Mouse (Mus musculus): ENCODE results near the gene Nol10. TPM values are rescaled to one million over a fixed set of nuclear protein-coding genes. Genes with fewer than 3 reads are reported as not detected.

The Nol10 gene
- total RNA-seq (2021): 10 to 100 TPM; 20.3 to 21.4 TPM

DNA sequence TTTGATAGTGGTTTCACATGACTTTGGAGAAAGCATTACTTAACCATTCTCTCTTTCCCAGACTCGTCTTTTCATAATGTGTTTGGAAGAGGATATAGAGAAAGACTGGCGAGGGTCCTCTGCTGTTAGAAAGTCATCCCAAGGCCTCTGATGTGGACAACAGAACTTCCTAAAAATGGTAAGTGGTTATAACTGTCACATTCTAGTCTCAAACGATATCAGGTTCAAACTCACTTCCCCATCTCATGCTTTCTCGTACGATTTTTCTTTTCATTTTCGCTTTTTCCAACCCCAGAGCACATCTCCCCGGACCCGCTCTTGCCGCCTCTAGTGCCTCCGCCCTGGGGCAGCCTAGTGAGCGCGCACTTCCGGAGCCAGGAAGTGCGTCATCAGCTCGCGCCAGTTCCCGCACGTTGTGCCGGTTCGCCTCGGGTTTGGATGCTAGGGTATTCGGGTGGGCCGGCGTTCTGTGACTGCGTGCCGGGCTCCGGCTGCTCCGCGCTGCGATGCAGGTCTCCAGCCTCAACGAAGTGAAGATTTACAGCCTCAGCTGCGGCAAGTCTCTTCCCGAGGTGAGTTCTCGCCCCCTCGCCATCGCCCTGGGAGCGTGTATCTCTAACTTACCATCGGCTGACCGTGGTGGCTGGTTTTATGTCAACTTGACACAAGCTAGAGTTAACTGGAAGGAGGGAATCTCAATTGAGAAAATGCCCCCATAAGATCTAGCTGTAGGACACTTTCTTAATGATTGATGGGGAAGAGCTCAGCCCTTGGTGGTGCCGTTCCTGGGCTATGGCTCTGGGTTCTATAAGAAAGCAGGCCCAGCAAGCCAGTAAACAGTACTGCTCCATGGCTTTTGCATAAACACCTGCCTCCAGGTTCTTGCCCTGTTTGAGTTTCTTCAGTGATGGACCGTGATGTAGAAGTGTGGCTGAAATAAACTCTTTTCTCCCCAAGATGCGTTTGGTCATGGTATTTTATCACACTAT is at the start of gene Nol10:
Gene Nol10 (plus strand): TSS at position 411 of the 989 bp plus-strand sequence.
- peak; percentile 92 to 93 for DNase-seq (ENCODE audit: low spot score in 2 of 2)

DNA sequence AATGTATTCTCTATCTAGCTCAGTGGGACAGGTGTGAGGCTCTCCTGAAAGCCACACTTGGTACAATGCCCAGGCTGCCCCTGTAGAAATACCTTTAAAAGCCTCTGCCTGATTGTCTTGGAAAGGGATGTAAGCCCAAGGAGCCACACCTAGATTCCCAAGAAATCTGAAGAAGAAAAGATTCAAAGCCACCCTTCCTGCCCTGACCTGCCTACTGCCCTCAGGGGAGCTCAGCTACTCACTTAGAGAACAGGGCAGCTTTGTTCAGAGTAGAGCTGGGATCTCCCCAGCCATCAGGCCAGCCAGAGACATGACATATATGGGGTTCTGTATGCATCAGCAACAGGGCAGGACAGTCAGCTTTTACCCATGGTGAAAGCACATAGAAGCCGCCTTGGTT is 48.4 kb upstream of the Nol10 start:
- intact Hi-C loops (cut with DNase I): no loop called here

More for the DNA sequence above, at the start of gene Nol10:
- intact Hi-C loops (cut with DNase I): no loop called here

DNA sequence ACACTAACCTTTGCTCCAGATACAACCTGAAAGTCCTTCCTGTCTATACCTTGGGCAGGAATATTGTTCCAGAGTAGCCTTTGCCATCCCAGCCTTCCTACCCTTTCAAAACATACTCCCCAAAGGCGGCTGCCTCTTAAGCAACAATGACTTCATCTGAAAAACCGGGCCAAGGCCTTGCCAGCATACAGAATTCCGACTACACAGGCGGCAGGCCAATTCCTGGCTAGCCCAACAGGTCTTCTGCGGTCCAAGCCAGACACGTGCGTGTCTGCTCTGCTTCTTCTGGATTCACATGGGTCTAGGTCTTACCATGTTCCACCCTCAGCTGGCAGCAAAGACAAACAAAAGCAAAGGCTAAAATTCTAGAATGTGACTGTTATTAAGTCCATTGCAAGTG is 42.8 kb upstream of the Nol10 start:
- intact Hi-C loops (cut with DNase I): no loop called here
- no peak for DNase-seq (ENCODE audit: low spot score in 2 of 2)

More for the DNA sequence above, 48.4 kb upstream of the Nol10 start:
- DNase-seq (ENCODE audit: low spot score in 2 of 2): no peak

DNA sequence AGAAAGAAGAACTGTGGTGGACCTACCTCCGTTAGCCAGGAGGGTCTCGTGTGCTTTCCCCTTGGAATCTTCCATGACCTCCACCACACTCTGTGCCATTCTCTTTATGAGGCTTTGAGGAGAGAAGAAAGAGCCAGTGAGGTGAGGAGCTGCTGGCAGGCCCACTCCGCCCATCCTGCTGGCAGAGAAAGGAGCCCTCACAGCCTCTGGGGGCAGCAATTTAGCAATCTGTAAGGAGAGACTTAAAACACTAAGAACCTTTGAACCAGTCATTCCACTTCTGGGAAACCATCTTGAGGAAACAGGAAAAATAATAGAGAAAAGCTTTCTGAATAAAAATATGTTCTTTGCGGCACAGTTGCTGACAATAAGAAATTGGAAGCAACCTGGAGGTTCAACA is 40.0 kb upstream of the Nol10 start:
- DNase-seq (ENCODE audit: low spot score in 2 of 2): no peak
- intact Hi-C loops (cut with DNase I): no loop called here

DNA sequence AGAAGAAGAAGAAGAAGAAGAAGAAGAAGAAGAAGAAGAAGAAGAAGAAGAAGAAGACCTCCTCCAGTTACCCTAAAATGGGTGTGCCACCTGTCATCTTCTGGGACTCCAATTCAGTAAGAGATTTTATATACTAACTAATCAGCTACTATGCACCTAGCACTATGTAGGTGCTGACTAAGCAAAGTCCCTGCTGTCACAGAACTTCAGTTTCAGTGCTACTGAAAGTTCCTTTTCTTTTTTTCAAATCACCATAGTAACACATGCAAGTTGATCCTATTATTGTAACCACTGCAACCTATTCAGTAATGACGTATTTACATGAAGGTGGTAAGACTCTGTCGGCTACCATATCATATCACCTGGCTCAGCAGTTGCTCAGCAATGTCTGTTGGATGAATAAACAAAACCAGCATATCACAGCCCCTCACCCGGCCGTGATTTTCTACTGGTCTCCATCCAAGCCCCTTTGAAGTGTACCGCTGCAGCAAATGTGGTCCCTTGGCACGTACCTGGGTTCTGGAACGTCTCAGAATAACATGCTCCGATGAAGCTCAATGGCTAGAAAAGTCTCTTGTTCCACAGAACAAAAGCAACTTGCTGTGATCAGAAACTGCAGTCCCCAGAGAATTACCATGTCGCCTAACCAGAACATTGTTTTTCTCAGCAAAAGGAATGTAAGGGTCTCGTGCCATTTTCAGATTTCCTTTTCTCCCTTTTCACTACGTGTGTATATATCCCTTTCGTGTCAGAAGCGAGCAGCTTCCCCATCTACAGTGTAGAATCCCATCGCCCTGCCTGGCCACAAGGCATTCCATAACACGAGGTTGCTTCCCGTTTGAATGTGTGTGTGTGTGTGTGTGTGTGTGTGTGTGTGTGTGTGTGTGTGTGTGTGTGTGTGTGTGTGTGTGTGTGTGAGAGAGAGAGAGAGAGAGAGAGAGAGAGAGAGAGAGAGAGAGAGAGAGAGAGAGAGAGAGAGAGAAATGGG is 37.1 kb upstream of the Nol10 start:
- no peak for DNase-seq (ENCODE audit: low spot score in 2 of 2)
- intact Hi-C loops (cut with DNase I): no loop called here

DNA sequence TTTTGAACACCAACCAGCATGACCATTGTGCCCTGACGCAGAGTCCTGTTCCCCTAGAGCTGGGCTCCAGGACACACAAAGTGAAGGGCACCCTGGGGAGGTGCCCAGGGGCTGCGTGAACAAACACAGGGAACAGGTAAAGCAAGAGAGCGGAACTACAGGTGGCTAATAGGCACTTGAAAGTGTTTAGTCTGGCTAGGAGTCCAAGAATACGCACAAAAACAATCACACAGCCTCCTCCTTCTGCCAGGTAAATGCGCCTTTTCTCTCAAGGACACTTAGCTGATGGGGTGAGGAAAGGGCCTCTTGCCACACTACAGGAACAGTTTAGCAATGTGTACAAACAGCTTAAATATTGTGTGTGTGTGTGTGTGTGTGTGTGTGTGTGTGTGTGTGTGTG is 32.2 kb upstream of the Nol10 start:
- no peak for DNase-seq (ENCODE audit: low spot score in 2 of 2)
- intact Hi-C loops (cut with DNase I): no loop called here

DNA sequence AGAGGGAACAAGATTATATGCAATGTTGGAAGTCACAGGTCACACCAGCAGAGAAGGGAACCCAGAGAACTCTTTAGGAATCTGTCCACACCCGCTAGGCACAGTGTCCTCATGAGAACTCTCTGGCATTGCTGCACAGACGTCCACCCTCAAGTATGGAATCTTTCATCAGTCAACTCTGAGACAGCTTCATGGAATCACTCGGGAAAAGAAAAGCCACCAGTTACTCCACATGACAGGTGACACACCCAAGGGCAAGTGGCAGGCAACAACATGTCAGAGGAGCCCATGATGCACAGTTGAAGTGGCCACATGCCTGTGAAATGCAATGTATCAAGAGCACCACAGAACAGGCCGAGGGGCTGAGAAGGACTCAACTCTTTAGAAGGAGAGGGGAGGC is 30.3 kb upstream of the Nol10 start:
- no peak for DNase-seq (ENCODE audit: low spot score in 2 of 2)
- intact Hi-C loops (cut with DNase I): no loop called here

DNA sequence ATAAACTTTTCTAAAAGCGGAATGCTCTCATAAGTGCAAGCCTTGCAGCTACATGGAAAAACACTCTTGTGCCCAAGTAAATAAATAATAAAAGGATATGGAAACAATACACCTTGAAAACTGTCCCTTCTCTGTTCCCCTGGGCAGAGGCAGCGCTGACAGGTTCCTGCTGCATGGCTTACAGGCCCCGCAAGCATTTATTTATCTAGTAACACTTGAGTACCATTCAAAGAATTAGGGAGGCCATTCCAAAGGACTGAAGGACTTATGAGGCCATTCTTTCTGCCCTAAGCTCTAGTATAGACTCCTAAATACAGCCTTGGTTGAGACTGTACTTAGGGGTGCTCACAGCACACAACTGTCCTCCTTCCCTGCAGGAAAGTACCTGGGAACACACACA is 29.8 kb upstream of the Nol10 start:
- DNase-seq (ENCODE audit: low spot score in 2 of 2): no peak
- intact Hi-C loops (cut with DNase I): no loop called here

DNA sequence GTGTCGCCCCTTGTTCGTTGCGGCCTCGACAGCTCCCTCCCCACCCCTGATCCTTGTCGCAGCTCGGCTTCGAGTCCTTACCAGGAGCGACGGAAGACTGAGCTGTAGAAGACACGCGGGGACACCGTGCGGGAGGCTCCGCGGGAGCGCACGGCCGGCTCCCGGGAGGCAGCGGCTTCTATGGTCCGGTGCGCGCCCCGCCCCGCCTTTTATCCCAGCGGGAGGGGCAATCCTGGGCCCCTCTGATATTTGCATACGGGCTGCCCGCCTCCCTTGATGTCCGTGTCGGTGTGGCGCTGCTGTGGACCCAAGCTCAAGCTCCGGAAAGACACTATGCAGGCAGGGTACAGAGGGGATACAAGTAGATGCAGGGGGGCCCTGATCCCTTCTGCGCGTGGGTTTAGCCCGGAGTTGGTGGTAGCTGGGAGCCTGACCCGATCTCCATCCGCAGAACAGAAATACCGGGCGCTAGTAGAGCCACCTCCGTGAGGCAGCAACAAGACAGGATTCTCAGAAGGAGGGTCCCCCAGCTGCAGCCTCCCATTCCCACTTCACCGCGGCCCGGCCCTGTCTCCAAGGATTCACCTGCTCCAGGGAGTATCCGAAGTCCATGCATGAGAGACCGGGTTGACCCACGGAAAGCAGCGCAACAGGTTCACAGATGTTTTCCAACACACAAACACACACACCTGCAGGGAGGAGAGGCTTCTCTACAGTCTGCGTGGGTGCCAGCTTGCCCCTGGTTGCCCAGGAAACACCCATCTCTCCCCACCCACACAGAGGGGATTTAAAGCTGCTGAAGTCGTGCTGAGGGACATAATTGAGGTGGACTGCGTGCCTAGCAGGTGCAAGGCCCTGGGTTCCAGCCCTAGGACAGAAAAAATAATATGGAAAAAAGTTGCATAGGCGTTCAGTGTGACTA is 23.4 kb upstream of the Nol10 start:
- DNase-seq (ENCODE audit: low spot score in 2 of 2): peak; percentile 15 to 28
- intact Hi-C loops (cut with DNase I): no loop called here

DNA sequence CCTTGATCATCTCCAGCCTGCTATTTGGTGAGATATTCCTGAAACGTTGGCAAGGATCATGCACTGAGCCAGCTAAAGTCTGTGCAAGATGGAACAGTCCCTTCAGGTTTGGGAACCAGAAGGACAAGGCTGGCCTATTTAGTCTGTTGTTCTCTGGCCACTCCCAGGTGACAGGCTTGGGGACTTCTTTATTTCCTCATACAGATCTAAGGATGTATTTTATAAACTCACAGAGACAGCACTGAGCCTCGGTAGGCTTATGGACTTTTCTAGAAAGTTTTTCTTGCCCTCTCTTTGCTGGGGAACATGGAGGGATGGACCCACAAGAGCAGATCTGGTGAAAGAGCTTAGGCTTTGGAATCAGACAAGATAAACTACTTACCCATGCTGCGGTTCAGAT is 19.0 kb upstream of the Nol10 start, which contains the start of gene Atp6v1c2:
Gene Atp6v1c2 (minus strand): TSS at position 101 of the 400 bp plus-strand sequence.
- no peak for DNase-seq (ENCODE audit: low spot score in 2 of 2)
- intact Hi-C loops (cut with DNase I): no loop called here

DNA sequence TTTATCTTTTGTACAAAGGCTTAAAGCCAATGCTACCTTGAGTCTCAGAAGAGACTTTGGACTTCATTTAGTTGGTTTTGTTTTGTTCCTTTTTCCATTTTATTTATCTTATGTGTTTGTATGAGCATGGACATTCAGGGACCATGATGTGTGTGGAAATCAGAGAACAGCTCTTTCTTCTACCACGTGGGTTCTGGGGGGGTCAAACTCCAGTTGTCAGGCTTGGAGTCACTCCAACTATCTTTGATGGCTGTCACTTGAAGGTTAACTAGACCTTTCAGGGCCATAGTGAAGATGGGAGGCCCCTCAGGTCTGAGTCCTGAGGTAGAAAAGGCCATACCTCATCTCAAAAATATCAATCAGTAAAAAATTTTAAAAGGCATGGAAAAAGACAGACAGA is 14.8 kb upstream of the Nol10 start:
- DNase-seq (ENCODE audit: low spot score in 2 of 2): no peak
- intact Hi-C loops (cut with DNase I): no loop called here

DNA sequence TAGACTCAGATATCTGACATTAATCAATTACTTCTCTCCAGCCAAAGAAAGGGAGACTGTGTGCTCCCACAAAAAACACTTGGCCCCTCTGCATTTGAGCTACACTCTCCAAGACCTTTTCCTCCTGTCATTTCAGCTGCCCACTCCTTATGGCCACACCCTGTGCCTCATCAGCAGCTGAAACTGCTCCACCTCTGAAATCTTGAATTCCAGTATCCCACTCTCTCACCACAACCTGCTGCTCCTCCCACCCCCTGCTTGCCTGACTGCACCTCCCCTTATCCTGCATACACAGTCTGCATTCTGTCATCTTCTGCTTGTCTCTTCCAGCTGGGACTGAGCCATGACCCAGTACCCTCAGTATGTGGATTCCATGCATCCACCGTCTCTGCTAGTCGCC is 9.9 kb upstream of the Nol10 start:
- intact Hi-C loops (cut with DNase I): no loop called here
- DNase-seq (ENCODE audit: low spot score in 2 of 2): no peak

DNA sequence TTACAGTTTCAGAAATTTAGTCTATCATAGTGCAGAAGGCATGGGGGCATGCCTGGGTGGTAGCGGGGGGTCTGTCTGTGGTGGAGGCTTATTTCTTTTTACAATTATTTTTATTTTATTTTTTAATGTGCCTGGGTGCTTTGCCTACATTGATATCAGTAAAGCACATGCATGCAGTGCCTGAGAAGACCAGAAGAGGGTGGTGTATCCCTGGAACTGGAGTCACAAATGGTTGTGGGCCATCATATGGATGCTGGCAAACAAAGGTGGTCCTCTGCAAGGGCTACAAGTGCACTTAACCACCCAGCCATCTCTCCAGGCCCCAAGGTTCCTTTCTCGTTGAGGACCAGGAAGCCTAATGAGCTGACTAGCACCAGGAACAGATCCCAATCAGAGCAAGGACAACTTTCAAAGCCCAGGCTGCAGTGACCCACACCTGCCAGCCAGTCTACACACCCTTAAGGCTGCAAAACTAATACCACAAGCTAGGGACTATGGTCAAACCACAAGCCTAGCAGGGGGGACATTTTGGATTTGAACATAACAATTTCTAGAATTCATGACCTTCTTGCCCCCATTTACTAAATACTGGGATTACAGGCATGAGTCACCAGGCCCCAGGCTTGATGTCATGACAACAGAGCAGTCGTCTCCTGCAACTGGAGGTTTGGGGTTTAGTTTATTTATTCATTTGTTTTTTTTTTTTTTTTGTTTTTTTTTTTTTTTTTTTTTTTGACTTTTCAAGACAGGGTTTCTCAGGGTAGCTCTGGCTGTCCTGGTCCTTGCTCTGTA is 8.9 kb upstream of the Nol10 start:
- intact Hi-C loops (cut with DNase I): no loop called here
- no peak for DNase-seq (ENCODE audit: low spot score in 2 of 2)

DNA sequence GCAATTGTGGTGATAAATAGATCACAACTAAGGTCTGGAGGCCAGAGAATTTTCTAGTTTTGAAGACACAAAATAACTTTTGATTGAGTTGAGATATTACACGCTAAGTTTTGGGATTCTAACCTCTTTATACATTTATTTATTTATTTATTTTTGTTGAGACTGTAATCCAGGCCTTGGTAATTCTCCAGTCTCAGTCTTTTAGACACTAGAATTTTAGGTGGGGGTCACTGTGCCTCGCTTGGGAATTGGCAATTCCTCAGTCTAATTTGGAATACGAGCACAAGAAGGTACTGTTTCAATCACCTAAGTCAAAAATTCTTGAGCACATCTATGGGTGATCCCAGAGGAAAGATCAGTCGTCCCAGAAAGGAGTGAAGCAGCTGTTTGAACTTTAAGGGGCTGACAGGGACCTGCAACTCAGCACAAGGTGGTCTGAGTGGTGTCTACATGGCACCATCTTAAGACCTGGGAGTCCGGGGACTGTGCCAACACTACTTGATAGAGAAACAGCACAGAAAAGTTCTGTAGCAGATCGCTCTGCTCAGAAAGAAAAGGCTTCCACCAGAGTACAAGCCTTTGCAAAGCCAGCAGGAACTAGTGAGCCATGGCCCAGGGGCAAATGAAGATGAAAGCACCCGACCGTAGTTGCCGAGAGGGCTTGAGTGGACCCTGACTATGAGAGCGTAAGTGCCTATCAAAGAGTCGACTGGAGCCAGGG is 771 bp upstream of the Nol10 start:
- intact Hi-C loops (cut with DNase I): no loop called here

DNA sequence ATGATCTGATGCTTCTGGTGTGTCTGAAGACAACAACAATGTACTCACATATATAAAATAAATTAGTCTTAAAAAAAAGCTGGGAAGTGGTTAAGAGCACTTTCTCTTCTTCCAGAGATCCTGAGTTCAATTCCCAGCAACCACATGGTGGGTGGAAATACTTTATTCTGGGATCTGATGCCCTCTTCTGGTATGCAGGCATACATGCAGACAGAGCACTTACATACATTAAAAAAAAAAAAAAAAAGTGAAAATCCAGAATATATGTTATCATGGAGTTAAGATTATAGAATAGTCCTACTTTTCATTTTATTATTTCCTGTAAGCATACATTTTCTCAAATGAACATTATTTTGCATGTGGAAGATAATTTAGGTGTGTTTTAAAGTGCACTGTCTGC is 1.8 kb downstream of the Nol10 start:
- intact Hi-C loops (cut with DNase I): loop anchor here (5.0 kb wide), 1 partner anchor 68 kb away; no protein-coding TSS in a partner anchor
- no peak for DNase-seq (ENCODE audit: low spot score in 2 of 2)

More for the DNA sequence above, 771 bp upstream of the Nol10 start:
- DNase-seq (ENCODE audit: low spot score in 2 of 2): no peak

DNA sequence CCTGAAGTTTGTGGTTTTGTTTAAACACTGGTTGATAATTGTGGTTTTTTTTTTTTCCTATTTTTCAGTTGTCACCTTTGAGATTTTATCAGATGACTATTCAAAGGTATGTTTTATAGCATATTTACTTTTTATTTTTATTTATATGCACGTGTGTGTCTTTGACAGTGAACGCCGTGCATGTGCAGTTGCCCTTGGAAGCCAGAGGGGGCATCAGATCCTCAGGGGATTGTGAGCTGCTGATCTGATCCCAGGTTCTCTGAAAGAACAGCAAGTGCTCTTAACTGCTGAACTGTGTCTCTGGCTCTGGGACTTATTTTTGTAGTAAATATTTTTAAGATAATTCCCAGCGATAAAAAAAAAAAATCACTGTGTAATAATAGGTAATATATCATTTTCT is 8.6 kb downstream of the Nol10 start:
- no peak for DNase-seq (ENCODE audit: low spot score in 2 of 2)
- intact Hi-C loops (cut with DNase I): no loop called here

DNA sequence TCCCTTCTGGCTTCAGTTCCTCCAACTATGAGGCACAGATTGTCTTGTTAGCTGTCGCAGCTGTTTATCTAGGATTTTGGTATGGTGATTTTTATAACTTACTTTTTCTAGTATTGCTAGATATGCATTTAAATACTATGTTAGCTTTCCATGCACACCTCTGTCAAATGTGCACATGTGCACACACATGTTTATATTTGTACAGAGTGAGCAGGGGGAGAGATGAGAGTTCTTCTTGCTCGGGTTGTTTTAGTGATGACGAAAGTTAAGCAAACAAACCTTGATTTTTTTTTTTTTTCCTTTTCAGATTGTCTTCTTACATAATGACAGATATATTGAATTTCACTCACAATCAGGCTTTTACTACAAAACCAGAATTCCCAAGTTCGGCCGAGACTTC is 9.5 kb downstream of the Nol10 start:
- no peak for DNase-seq (ENCODE audit: low spot score in 2 of 2)
- intact Hi-C loops (cut with DNase I): no loop called here

DNA sequence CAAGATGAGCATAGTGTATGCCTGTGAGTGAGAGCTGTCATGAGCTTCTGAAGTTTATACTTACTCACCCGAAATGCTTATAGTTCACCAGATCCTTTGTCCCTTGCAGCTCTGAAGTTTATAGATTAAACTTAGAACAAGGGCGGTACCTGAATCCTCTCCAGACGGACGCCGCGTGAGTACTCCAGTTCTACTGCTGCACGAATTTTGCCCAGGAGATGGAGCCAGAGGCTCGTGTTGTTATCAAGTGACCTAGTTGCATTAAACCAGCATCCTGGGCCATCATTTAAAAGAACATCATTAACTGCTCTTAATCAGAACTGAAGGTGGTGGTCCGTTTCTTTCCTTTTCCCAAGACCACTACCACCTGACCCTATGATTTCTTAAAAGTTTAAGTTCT is 10.7 kb downstream of the Nol10 start:
- intact Hi-C loops (cut with DNase I): no loop called here
- peak; percentile 27 to 45 for DNase-seq (ENCODE audit: low spot score in 2 of 2)

Measured in left cerebral cortex, postnatal 25 days (tissue).